ENCODE assay signal across 8 mouse cellular contexts in genomic region chr5:117240761-117241322, GRCm38 (mm10). TPM values are rescaled to one million over a fixed set of nuclear protein-coding genes. Genes with fewer than 3 reads are reported as not detected.
DNase-seq lines count a peak whose midpoint lies in the region; ATAC-seq and TF ChIP-seq lines count a peak whose summit lies in the region.

No protein-coding gene starts in this region.

- H3K9me3 ChIP-seq in ES-Bruce4 (replicated peaks; ENCODE audit: control insufficient read depth, insufficient read depth, low read length, poor library complexity, severe bottlenecking) = no peaks in the 10 kb centered on the region
- H3K9me3 ChIP-seq in forebrain, embryonic 10.5 days = no peaks in the 10 kb centered on the region
- H3K9me3 ChIP-seq in hindbrain, embryonic 14.5 days (ENCODE audit: control insufficient read depth, low read length) = no peaks in the 10 kb centered on the region

- ATAC-seq in hindbrain, embryonic 14.5 days (ENCODE audit: low FRiP score) = peak; percentile 47

- H3K27ac ChIP-seq in ES-Bruce4 (ENCODE audit: insufficient read depth, low read length) = no peak overlapping the region
- H3K27ac ChIP-seq in forebrain, embryonic 10.5 days = peak overlapping the region; percentile 76
- peak overlapping the region; percentile 98 for H3K27ac ChIP-seq in hindbrain, embryonic 14.5 days
- H3K27ac ChIP-seq in olfactory bulb, adult 2 months (ENCODE audit: insufficient read depth, low read depth, low read length) = peak overlapping the region; percentile 95

- intact Hi-C loops in left cerebral cortex, postnatal 4 days (cut with DNase I) = loop anchor here (5.0 kb wide), 1 partner anchor 124 kb away; the partner anchor contains the start of gene Suds3

- no peak for TF ChIP-seq CTCF in ES-Bruce4 (IDR thresholded peaks at IDR 0.05; ENCODE audit: low read depth, low read length)
- TF ChIP-seq CTCF in brain, embryonic 14.5 days (IDR thresholded peaks at IDR 0.05; ENCODE audit: borderline replicate concordance, extremely low read depth, insufficient read depth, insufficient read length) = no peak
- no peak for TF ChIP-seq CTCF in olfactory bulb, adult 2 months (IDR thresholded peaks at IDR 0.05; ENCODE audit: insufficient read depth, low read depth, low read length)

- WGBS in forebrain, embryonic 10.5 days = 2% methylated on average over 32 of the region's 32 CpGs
- under 1% methylated on average over 32 of the region's 32 CpGs for WGBS in hindbrain, embryonic 14.5 days
- WGBS in olfactory bulb, adult 2 months = 2% methylated on average over 32 of the region's 32 CpGs

- peak overlapping the region; percentile 83 for H3K4me2 ChIP-seq in hindbrain, embryonic 14.5 days (replicated peaks)

- no peaks in the 10 kb centered on the region for H3K36me3 ChIP-seq in ES-Bruce4 (ENCODE audit: control insufficient read depth, insufficient read depth, low read length, poor library complexity, severe bottlenecking)
- H3K36me3 ChIP-seq in forebrain, embryonic 10.5 days (replicated peaks) = no peaks in the 10 kb centered on the region
- no peaks in the 10 kb centered on the region for H3K36me3 ChIP-seq in hindbrain, embryonic 14.5 days (replicated peaks; ENCODE audit: control insufficient read depth, insufficient read depth)

- peak overlapping the region; percentile 24; the same call in 1 of the 2 replicates for H3K4me3 ChIP-seq in ES-Bruce4 (ENCODE audit: low read depth, low read length)
- H3K4me3 ChIP-seq in forebrain, embryonic 10.5 days = peak overlapping the region; percentile 56
- peak overlapping the region; percentile 75 for H3K4me3 ChIP-seq in hindbrain, embryonic 14.5 days (replicated peaks; ENCODE audit: low read length)
- peak overlapping the region; percentile 70 for H3K4me3 ChIP-seq in olfactory bulb, adult 2 months (ENCODE audit: insufficient read depth, low read depth, low read length)

- no peaks in the 10 kb centered on the region for H3K27me3 ChIP-seq in ES-Bruce4 (ENCODE audit: control insufficient read depth, insufficient read depth, low read length, poor library complexity, severe bottlenecking)
- H3K27me3 ChIP-seq in forebrain, embryonic 10.5 days (ENCODE audit: poor library complexity, severe bottlenecking) = peaks cover 33% of the 10 kb centered on the region
- no peaks in the 10 kb centered on the region for H3K27me3 ChIP-seq in hindbrain, embryonic 14.5 days (ENCODE audit: control insufficient read depth, insufficient read depth, low read length)

- no peak for TF ChIP-seq POLR2A in ES-Bruce4 (IDR thresholded peaks at IDR 0.05; ENCODE audit: insufficient read depth, low read length)
- TF ChIP-seq POLR2A in brain, embryonic 14.5 days (IDR thresholded peaks at IDR 0.05; ENCODE audit: borderline replicate concordance, extremely low read depth, insufficient read depth, insufficient read length, poor library complexity, severe bottlenecking) = no peak; the same call in 1 of the 2 replicates
- TF ChIP-seq POLR2A in olfactory bulb, adult 2 months (IDR thresholded peaks at IDR 0.05; ENCODE audit: insufficient read depth, low read depth, low read length) = no peak

- 0 out of 2 replicates have a peak overlapping the region, but pooled peaks have one; percentile 4 for H3K9ac ChIP-seq in ES-Bruce4 (ENCODE audit: low read depth, poor library complexity, severe bottlenecking)
- H3K9ac ChIP-seq in hindbrain, embryonic 14.5 days = peak overlapping the region; percentile 95

- no peak for TF ChIP-seq EP300 in ES-Bruce4 (IDR thresholded peaks at IDR 0.05; ENCODE audit: insufficient read depth, low read depth, low read length)

- no peaks in the 10 kb centered on the region for H3K4me1 ChIP-seq in ES-Bruce4 (ENCODE audit: control insufficient read depth, insufficient read depth, low read length)
- H3K4me1 ChIP-seq in forebrain, embryonic 10.5 days = peaks cover 32% of the 10 kb centered on the region
- peaks cover 23% of the 10 kb centered on the region; the same call in 1 of the 2 replicates for H3K4me1 ChIP-seq in hindbrain, embryonic 14.5 days (replicated peaks; ENCODE audit: control insufficient read depth, insufficient read depth, low read length)
- H3K4me1 ChIP-seq in olfactory bulb, adult 2 months (ENCODE audit: control insufficient read depth, insufficient read depth, low read length) = peaks cover 17% of the 10 kb centered on the region

- peak; percentile 79 for DNase-seq in brain, embryonic 14.5 days (ENCODE audit: low read depth)
- DNase-seq in forebrain, embryonic 10.5 days (ENCODE audit: extremely low spot score, low spot score) = peak; percentile 36
- peak; percentile 63 for DNase-seq in hindbrain, embryonic 14.5 days (ENCODE audit: low spot score)
- peak; percentile 34 for DNase-seq in left cerebral cortex, postnatal 4 days
- DNase-seq in spleen, adult 18-20 months = no peak
- DNase-seq in adrenal gland, postnatal 14 days = no peak

RNA-seq across cellular contexts. Expression of gene Pebp1, which starts 46.6 kb away (rescaled TPM):
- polyA plus RNA-seq in ES-Bruce4 (2011; ENCODE audit: insufficient read depth, insufficient read length, low read depth, missing spikeins) = 246 and 264 TPM in 2 replicates
- polyA plus RNA-seq in brain, embryonic 14.5 days (2012; rRNA removed) = 896 and 1,192 TPM in 2 replicates
- polyA plus RNA-seq in forebrain, embryonic 10.5 days (2016; fragmentation: Nextera tagmentation; extraction: Ambion mirVana) = 966 and 1,001 TPM in 2 replicates
- 1,042 and 1,087 TPM in 2 replicates for polyA plus RNA-seq in hindbrain, embryonic 14.5 days (2014; fragmentation: Nextera tagmentation; extraction: Ambion mirVana)
- total RNA-seq in left cerebral cortex, postnatal 4 days (2021) = 100 to 1,000 TPM; 725 to 728 TPM
- polyA plus RNA-seq in olfactory bulb, adult 2 months (2012; ENCODE audit: insufficient read depth, insufficient read length, low replicate concordance, missing spikeins) = not detected in 2 replicates
- total RNA-seq in adrenal gland, postnatal 14 days (2021) = 832 and 835 TPM in 2 replicates

Comparison
In these comparisons a context has a peak if more than half of its experiments do, and no peak if none do; other contexts are left out.
1. H3K4me3 ChIP-seq: peak in every context shown above with its lines; median percentile 75 in hindbrain, embryonic 14.5 days; 70 in olfactory bulb, adult 2 months; 56 in forebrain, embryonic 10.5 days; 24 in ES-Bruce4.
2. DNase-seq: peak in brain, embryonic 14.5 days (single experiment), forebrain, embryonic 10.5 days (single experiment), hindbrain, embryonic 14.5 days (single experiment) and left cerebral cortex, postnatal 4 days (single experiment); none in spleen, adult 18-20 months (0 of 2) and adrenal gland, postnatal 14 days (single experiment).